Comparison of ENCODE assay signal across 21 mouse cellular contexts in the genomic region with DNA sequence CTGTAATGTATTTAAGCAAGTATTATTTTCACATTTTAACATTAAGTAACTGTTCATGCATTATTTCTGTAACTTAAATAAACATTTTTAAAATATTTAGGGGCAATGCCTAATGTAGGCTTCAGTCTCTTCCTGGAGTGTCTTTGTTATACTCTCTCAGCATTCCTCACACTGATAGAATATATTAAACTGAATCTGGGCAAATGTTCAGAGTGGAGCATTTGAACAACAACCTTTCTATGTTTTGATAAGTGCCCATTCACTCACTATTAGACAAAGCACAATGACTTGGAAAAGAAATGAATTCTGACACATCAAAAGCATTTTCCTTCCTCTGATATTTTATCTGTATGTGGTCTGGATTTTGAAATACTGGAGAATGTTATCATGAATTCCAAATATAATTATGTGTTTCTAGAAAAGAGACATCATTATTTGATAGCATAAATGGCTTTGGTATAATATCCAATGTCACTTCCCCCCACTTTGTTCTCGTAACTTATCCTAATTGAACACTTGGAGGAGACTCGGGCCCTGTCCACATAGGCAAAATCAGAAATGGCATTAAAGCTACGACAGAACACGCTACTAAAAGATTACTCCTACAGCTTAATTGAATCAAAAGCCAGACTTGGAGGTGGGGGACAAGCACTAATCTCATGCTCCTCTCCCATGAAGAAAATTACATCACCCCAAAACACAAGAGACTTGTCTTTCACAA.
DNase-seq lines count a peak whose midpoint lies in the region; ATAC-seq and TF ChIP-seq lines count a peak whose summit lies in the region.
"Had no signal": no experiment of that assay in that cellular context is flagged by ENCODE, and none has a peak within 500 bp of the region (broad histone marks: within the 10 kb centered on the region; RNA-seq: fewer than 3 reads in every experiment).

No protein-coding gene starts in this region.

- TF ChIP-seq CTCF in lung, postnatal 0 days (IDR thresholded peaks at IDR 0.05), result no peak

- no peaks in the 10 kb centered on the region for H3K27me3 ChIP-seq in heart, embryonic 13.5 days (replicated peaks)
- no peaks in the 10 kb centered on the region for H3K27me3 ChIP-seq in lung, postnatal 0 days (replicated peaks; ENCODE audit: insufficient read depth, low read length)
- H3K27me3 ChIP-seq: embryonic facial prominence, embryonic 15.5 days; hindbrain, embryonic 12.5 days; intestine, embryonic 15.5 days had no signal

- no peaks in the 10 kb centered on the region for H3K36me3 ChIP-seq in heart, embryonic 13.5 days
- no peaks in the 10 kb centered on the region for H3K36me3 ChIP-seq in lung, postnatal 0 days (ENCODE audit: insufficient read depth, low read length)
- H3K36me3 ChIP-seq: embryonic facial prominence, embryonic 15.5 days; forebrain, embryonic 10.5 days; hindbrain, embryonic 12.5 days; intestine, embryonic 15.5 days had no signal

- no peaks in the 10 kb centered on the region for H3K9me3 ChIP-seq in heart, embryonic 13.5 days
- no peaks in the 10 kb centered on the region for H3K9me3 ChIP-seq in lung, postnatal 0 days (ENCODE audit: low read length)
- H3K9me3 ChIP-seq: embryonic facial prominence, embryonic 15.5 days; hindbrain, embryonic 12.5 days; intestine, embryonic 15.5 days had no signal

- H3K4me1 ChIP-seq in heart, embryonic 13.5 days, result peaks cover 11% of the 10 kb centered on the region
- no peaks in the 10 kb centered on the region for H3K4me1 ChIP-seq in lung, postnatal 0 days (ENCODE audit: insufficient read depth, low read depth, low read length)
- H3K4me1 ChIP-seq: embryonic facial prominence, embryonic 15.5 days; forebrain, embryonic 10.5 days; hindbrain, embryonic 12.5 days; intestine, embryonic 15.5 days had no signal

- WGBS in heart, embryonic 13.5 days, result 56% methylated on average over 4 of the region's 4 CpGs
- WGBS in lung, postnatal 0 days, result 49% methylated on average over 4 of the region's 4 CpGs

- DNase-seq in heart, adult 9 months (ENCODE audit: low spot score in 2 of 2), result no peak
- peak; percentile 14 for DNase-seq in left cerebral cortex, adult 11 months (ENCODE audit: low spot score)
- no peak for DNase-seq in left cerebral cortex, postnatal 4 days
- DNase-seq in lung, postnatal 0 days (ENCODE audit: low spot score), result peak; percentile 54
- DNase-seq in lung, postnatal 14 days, result no peak
- DNase-seq in telencephalon, adult 2 months (ENCODE audit: low read depth, low spot score), result peak; percentile 28
- no peak for DNase-seq in adrenal gland, postnatal 4 days (ENCODE audit: low spot score in 2 of 2)
- DNase-seq: adrenal gland, adult 8-10 months; adrenal gland, postnatal 36 days; cerebellum, adult 18-20 months; cerebellum, postnatal 10 days; embryo, embryonic 11 days; gastrocnemius, postnatal 10 days; heart, postnatal 36 days had no signal

- intact Hi-C loops in left cerebral cortex, postnatal 4 days (cut with DNase I), result no loop called here

- TF ChIP-seq EP300 in lung, postnatal 0 days (IDR thresholded peaks at IDR 0.05), result peak; percentile 64

- ATAC-seq in heart, embryonic 13.5 days (ENCODE audit: extremely low read depth, insufficient number of reproducible peaks, low FRiP score, low TSS enrichment), result no peak
- ATAC-seq in lung, postnatal 0 days, result peak; percentile 44; the same call in 1 of the 2 replicates
- ATAC-seq: forebrain, embryonic 14.5 days; intestine, embryonic 15.5 days had no signal

- no peak overlapping the region for H3K9ac ChIP-seq in heart, embryonic 13.5 days
- no peak overlapping the region for H3K9ac ChIP-seq in lung, postnatal 0 days (replicated peaks; ENCODE audit: low read depth)
- H3K9ac ChIP-seq: embryonic facial prominence, embryonic 15.5 days; hindbrain, embryonic 12.5 days; intestine, embryonic 15.5 days had no signal

- H3K4me3 ChIP-seq in heart, embryonic 13.5 days, result no peak overlapping the region
- no peak overlapping the region for H3K4me3 ChIP-seq in lung, postnatal 0 days (ENCODE audit: low read depth, low read length)
- H3K4me3 ChIP-seq: embryonic facial prominence, embryonic 15.5 days; erythroblast, embryonic 14.5 days; forebrain, embryonic 10.5 days; hindbrain, embryonic 12.5 days; intestine, embryonic 15.5 days had no signal

- H3K27ac ChIP-seq in heart, embryonic 13.5 days (replicated peaks), result 0 out of 2 replicates have a peak overlapping the region, but pooled peaks have one; percentile 8
- H3K27ac ChIP-seq in lung, postnatal 0 days (ENCODE audit: low read length), result no peak overlapping the region
- H3K27ac ChIP-seq: embryonic facial prominence, embryonic 15.5 days; forebrain, embryonic 10.5 days; hindbrain, embryonic 12.5 days; intestine, embryonic 15.5 days had no signal

- H3K4me2 ChIP-seq in heart, embryonic 13.5 days, result no peak overlapping the region
- H3K4me2 ChIP-seq in lung, postnatal 0 days (replicated peaks; ENCODE audit: low read depth, low read length), result no peak overlapping the region
- H3K4me2 ChIP-seq: embryonic facial prominence, embryonic 15.5 days; hindbrain, embryonic 12.5 days; intestine, embryonic 15.5 days had no signal

Comparison
In these comparisons a context has a peak if more than half of its experiments do, and no peak if none do; other contexts are left out.
1. DNase-seq: peak in left cerebral cortex, adult 11 months (single experiment), lung, postnatal 0 days (single experiment) and telencephalon, adult 2 months (single experiment); none in heart, adult 9 months (0 of 2), left cerebral cortex, postnatal 4 days (single experiment), lung, postnatal 14 days (single experiment) and adrenal gland, postnatal 4 days (0 of 2).